Mouse (Mus musculus): ENCODE results near the gene Ap1b1. TPM values are rescaled to one million over a fixed set of nuclear protein-coding genes. Genes with fewer than 3 reads are reported as not detected.
A peak's percentile ranks its signal among the peaks of the same experiment; 100 is the strongest.

The Ap1b1 gene
- polyA plus RNA-seq, 1 experiment from 2014 or later = 64.7 TPM

- Histone ChIP-seq H3K27ac (ENCODE audit: low read length) (peak overlapping the region; percentile 66), H3K9me3 (replicated peaks; ENCODE audit: control insufficient read depth, low read length) (no peaks in the 10 kb centered on the region), H3K36me3 (ENCODE audit: control insufficient read depth, insufficient read depth, low read length) (no peaks in the 10 kb centered on the region; the same call in 1 of the 2 replicates), H3K4me1 (ENCODE audit: control insufficient read depth, insufficient read depth, low read length) (no peaks in the 10 kb centered on the region), H3K27me3 (ENCODE audit: control insufficient read depth, insufficient read depth, low read length) (no peaks in the 10 kb centered on the region), H3K4me2 (ENCODE audit: low read depth, low read length) (no peak overlapping the region), H3K4me3 (replicated peaks; ENCODE audit: low read length) (no peak overlapping the region), H3K9ac (ENCODE audit: low read length) (no peak overlapping the region)
- ATAC-seq (ENCODE audit: insufficient read depth, low FRiP score) = peak; percentile 86
- 34% methylated on average over 3 of the region's 3 CpGs for WGBS
Observed at GRCm38 (mm10) chr11:4998352-4998751, 11.7 kb downstream of the Ap1b1 start.

- no peak overlapping the region for H3K9ac ChIP-seq (ENCODE audit: low read length)
- peak overlapping the region; percentile 66 for H3K27ac ChIP-seq (ENCODE audit: low read length)
- no peak overlapping the region for H3K4me2 ChIP-seq (ENCODE audit: low read depth, low read length)
- peak; percentile 34; the same call in 1 of the 2 replicates for ATAC-seq (ENCODE audit: insufficient read depth, low FRiP score)
- no peaks in the 10 kb centered on the region for H3K4me1 ChIP-seq (ENCODE audit: control insufficient read depth, insufficient read depth, low read length)
- 62% methylated on average over 1 of the region's 1 CpGs for WGBS
- H3K36me3 ChIP-seq (ENCODE audit: control insufficient read depth, insufficient read depth, low read length) = no peaks in the 10 kb centered on the region; the same call in 1 of the 2 replicates
- H3K9me3 ChIP-seq (replicated peaks; ENCODE audit: control insufficient read depth, low read length) = no peaks in the 10 kb centered on the region
- H3K27me3 ChIP-seq (ENCODE audit: control insufficient read depth, insufficient read depth, low read length) = no peaks in the 10 kb centered on the region
- no peak overlapping the region for H3K4me3 ChIP-seq (replicated peaks; ENCODE audit: low read length)
Observed at GRCm38 (mm10) chr11:4998762-4999161, 12.1 kb downstream of the Ap1b1 start.

GRCm38 (mm10) chr11:5000241-5000640 is 13.6 kb downstream of the Ap1b1 start:
- Histone ChIP-seq H3K4me3 (replicated peaks; ENCODE audit: low read length) (no peak overlapping the region), H3K27ac (ENCODE audit: low read length) (no peak overlapping the region), H3K36me3 (ENCODE audit: control insufficient read depth, insufficient read depth, low read length) (no peaks in the 10 kb centered on the region; the same call in 1 of the 2 replicates), H3K9me3 (replicated peaks; ENCODE audit: control insufficient read depth, low read length) (no peaks in the 10 kb centered on the region), H3K9ac (ENCODE audit: low read length) (no peak overlapping the region), H3K4me1 (ENCODE audit: control insufficient read depth, insufficient read depth, low read length) (no peaks in the 10 kb centered on the region), H3K27me3 (ENCODE audit: control insufficient read depth, insufficient read depth, low read length) (no peaks in the 10 kb centered on the region), H3K4me2 (ENCODE audit: low read depth, low read length) (no peak overlapping the region)
- no peak for ATAC-seq (ENCODE audit: insufficient read depth, low FRiP score)
- WGBS = 78% methylated on average over 1 of the region's 1 CpGs

GRCm38 (mm10) chr11:5002826-5003225 is 16.2 kb downstream of the Ap1b1 start:
- Histone ChIP-seq H3K4me2 (ENCODE audit: low read depth, low read length) (no peak overlapping the region), H3K36me3 (ENCODE audit: control insufficient read depth, insufficient read depth, low read length) (no peaks in the 10 kb centered on the region; the same call in 1 of the 2 replicates), H3K27me3 (ENCODE audit: control insufficient read depth, insufficient read depth, low read length) (no peaks in the 10 kb centered on the region), H3K4me3 (replicated peaks; ENCODE audit: low read length) (no peak overlapping the region), H3K9me3 (replicated peaks; ENCODE audit: control insufficient read depth, low read length) (no peaks in the 10 kb centered on the region), H3K27ac (ENCODE audit: low read length) (no peak overlapping the region), H3K4me1 (ENCODE audit: control insufficient read depth, insufficient read depth, low read length) (peaks cover 7% of the 10 kb centered on the region; the same call in 1 of the 2 replicates), H3K9ac (ENCODE audit: low read length) (no peak overlapping the region)
- ATAC-seq (ENCODE audit: insufficient read depth, low FRiP score) = no peak
- WGBS = 77% methylated on average over 4 of the region's 4 CpGs

- Histone ChIP-seq H3K36me3 (ENCODE audit: control insufficient read depth, insufficient read depth, low read length) (no peaks in the 10 kb centered on the region; the same call in 1 of the 2 replicates), H3K27me3 (ENCODE audit: control insufficient read depth, insufficient read depth, low read length) (no peaks in the 10 kb centered on the region), H3K27ac (ENCODE audit: low read length) (no peak overlapping the region), H3K4me1 (ENCODE audit: control insufficient read depth, insufficient read depth, low read length) (peaks cover 7% of the 10 kb centered on the region; the same call in 1 of the 2 replicates), H3K4me3 (replicated peaks; ENCODE audit: low read length) (no peak overlapping the region), H3K9me3 (replicated peaks; ENCODE audit: control insufficient read depth, low read length) (no peaks in the 10 kb centered on the region), H3K9ac (ENCODE audit: low read length) (no peak overlapping the region), H3K4me2 (ENCODE audit: low read depth, low read length) (no peak overlapping the region)
- 85% methylated on average over 2 of the region's 2 CpGs for WGBS
- ATAC-seq (ENCODE audit: insufficient read depth, low FRiP score) = no peak
Observed at GRCm38 (mm10) chr11:5005528-5005927, 18.9 kb downstream of the Ap1b1 start.

- Histone ChIP-seq H3K4me3 (replicated peaks; ENCODE audit: low read length) (no peak overlapping the region), H3K4me1 (ENCODE audit: control insufficient read depth, insufficient read depth, low read length) (peaks cover 7% of the 10 kb centered on the region; the same call in 1 of the 2 replicates), H3K4me2 (ENCODE audit: low read depth, low read length) (no peak overlapping the region), H3K27ac (ENCODE audit: low read length) (no peak overlapping the region), H3K27me3 (ENCODE audit: control insufficient read depth, insufficient read depth, low read length) (no peaks in the 10 kb centered on the region), H3K9ac (ENCODE audit: low read length) (no peak overlapping the region), H3K9me3 (replicated peaks; ENCODE audit: control insufficient read depth, low read length) (no peaks in the 10 kb centered on the region), H3K36me3 (ENCODE audit: control insufficient read depth, insufficient read depth, low read length) (no peaks in the 10 kb centered on the region; the same call in 1 of the 2 replicates)
- ATAC-seq (ENCODE audit: insufficient read depth, low FRiP score) = no peak
- WGBS = 53% methylated on average over 1 of the region's 1 CpGs
Observed at GRCm38 (mm10) chr11:5007186-5007585, 20.6 kb downstream of the Ap1b1 start.

GRCm38 (mm10) chr11:5008867-5009266 is 22.2 kb downstream of the Ap1b1 start:
- ATAC-seq (ENCODE audit: insufficient read depth, low FRiP score) = no peak
- 62% methylated on average over 3 of the region's 3 CpGs for WGBS

GRCm38 (mm10) chr11:5009354-5010074 is 22.9 kb downstream of the Ap1b1 start:
- Histone ChIP-seq H3K4me2 (ENCODE audit: low read depth, low read length) (no peak overlapping the region), H3K36me3 (ENCODE audit: control insufficient read depth, insufficient read depth, low read length) (0 out of 2 replicates have a peak, but pooled peaks cover 4% of the 10 kb centered on the region), H3K27ac (ENCODE audit: low read length) (no peak overlapping the region; the same call in 1 of the 2 replicates), H3K9me3 (replicated peaks; ENCODE audit: control insufficient read depth, low read length) (no peaks in the 10 kb centered on the region), H3K9ac (ENCODE audit: low read length) (no peak overlapping the region), H3K4me1 (ENCODE audit: control insufficient read depth, insufficient read depth, low read length) (peaks cover 7% of the 10 kb centered on the region; the same call in 1 of the 2 replicates), H3K27me3 (ENCODE audit: control insufficient read depth, insufficient read depth, low read length) (no peaks in the 10 kb centered on the region), H3K4me3 (replicated peaks; ENCODE audit: low read length) (no peak overlapping the region)
- no peak for ATAC-seq (ENCODE audit: insufficient read depth, low FRiP score)
- 61% methylated on average over 3 of the region's 3 CpGs for WGBS

More at GRCm38 (mm10) chr11:5008867-5009266, 22.2 kb downstream of the Ap1b1 start:
- Histone ChIP-seq H3K36me3 (ENCODE audit: control insufficient read depth, insufficient read depth, low read length) (0 out of 2 replicates have a peak, but pooled peaks cover 4% of the 10 kb centered on the region), H3K27me3 (ENCODE audit: control insufficient read depth, insufficient read depth, low read length) (no peaks in the 10 kb centered on the region), H3K4me3 (replicated peaks; ENCODE audit: low read length) (no peak overlapping the region), H3K4me1 (ENCODE audit: control insufficient read depth, insufficient read depth, low read length) (peaks cover 7% of the 10 kb centered on the region; the same call in 1 of the 2 replicates), H3K9ac (ENCODE audit: low read length) (no peak overlapping the region), H3K27ac (ENCODE audit: low read length) (no peak overlapping the region), H3K4me2 (ENCODE audit: low read depth, low read length) (no peak overlapping the region), H3K9me3 (replicated peaks; ENCODE audit: control insufficient read depth, low read length) (no peaks in the 10 kb centered on the region)

- Histone ChIP-seq H3K9ac (ENCODE audit: low read length) (no peak overlapping the region), H3K27ac (ENCODE audit: low read length) (no peak overlapping the region), H3K4me3 (replicated peaks; ENCODE audit: low read length) (no peak overlapping the region), H3K27me3 (ENCODE audit: control insufficient read depth, insufficient read depth, low read length) (no peaks in the 10 kb centered on the region), H3K36me3 (ENCODE audit: control insufficient read depth, insufficient read depth, low read length) (0 out of 2 replicates have a peak, but pooled peaks cover 4% of the 10 kb centered on the region), H3K9me3 (replicated peaks; ENCODE audit: control insufficient read depth, low read length) (no peaks in the 10 kb centered on the region), H3K4me2 (ENCODE audit: low read depth, low read length) (no peak overlapping the region), H3K4me1 (ENCODE audit: control insufficient read depth, insufficient read depth, low read length) (peaks cover 7% of the 10 kb centered on the region; the same call in 1 of the 2 replicates)
- ATAC-seq (ENCODE audit: insufficient read depth, low FRiP score) = no peak
- WGBS = 84% methylated on average over 1 of the region's 1 CpGs
Observed at GRCm38 (mm10) chr11:5010205-5010604, 23.6 kb downstream of the Ap1b1 start.

Data from stomach, embryonic 16.5 days (tissue).